Mouse (Mus musculus) monocyte, adult 59 days (primary cell): ENCODE data around the gene Ppm1g. TPM values are rescaled to one million over a fixed set of nuclear protein-coding genes. Genes with fewer than 3 reads are reported as not detected.

Experiments used
- total RNA-seq, 2 experiments: library from RNA; stranded (reverse); gene quantifications; one replicate each; pipeline ENCODE4 v1.2.4; 2023

The Ppm1g gene
- total RNA-seq, result 10 to 100 TPM; 81.2 to 81.7 TPM

GRCm38 (mm10) chr5:31220448-31221303 is at the start of gene Ppm1g:
Gene Ppm1g, minus strand, starts transcription at chr5:31220687.

GRCm38 (mm10) chr5:31251541-31252101 is 31.1 kb upstream of the Ppm1g start, which contains the start of gene Krtcap3:
Gene Krtcap3, plus strand, starts transcription at chr5:31251691.

GRCm38 (mm10) chr5:31240637-31241521 is 20.4 kb upstream of the Ppm1g start, which contains the start of the genes Nrbp1 and Gm9970:
Gene Nrbp1, plus strand, starts transcription at chr5:31240864.
Gene Gm9970, minus strand, starts transcription at chr5:31241232.

GRCm38 (mm10) chr5:31201742-31202590 is 18.5 kb downstream of the Ppm1g start, which contains the start of gene Zfp513:
Gene Zfp513, minus strand, starts transcription at chr5:31202303.

GRCm38 (mm10) chr5:31192939-31193630 is 27.4 kb downstream of the Ppm1g start, which contains the start of the genes Snx17 and Eif2b4:
Gene Snx17, plus strand, starts transcription at chr5:31193227.
Gene Eif2b4, minus strand, starts transcription at chr5:31193430.

GRCm38 (mm10) chr5:31179766-31180630 is 40.5 kb downstream of the Ppm1g start, which contains the start of the genes Gm29609 and Gtf3c2:
Gene Gm29609, minus strand, starts transcription at chr5:31179911.
Gene Gtf3c2, minus strand, starts transcription at chr5:31180144.

GRCm38 (mm10) chr5:31154152-31154553 is 66.3 kb downstream of the Ppm1g start, which contains the start of gene Mpv17:
Gene Mpv17, minus strand, starts transcription at chr5:31154251.

Other genes starting within 250 kb of the Ppm1g start
- gene Atraid, start 172.4 kb downstream of the Ppm1g start, total RNA-seq, result 10 to 100 TPM; 35.0 to 42.6 TPM
- gene Slc5a6, start 171.8 kb downstream of the Ppm1g start, total RNA-seq, result 1 to 10 TPM; 5.9 to 7.9 TPM
- 10 to 100 TPM; 17.6 to 20.7 TPM for gene Cad, start 165.9 kb downstream of the Ppm1g start, total RNA-seq
- not detected for gene Dnajc5g, start 114.4 kb downstream of the Ppm1g start, total RNA-seq
- not detected for gene Slc30a3, start 112.5 kb downstream of the Ppm1g start, total RNA-seq
- gene Trim54, start 104.0 kb downstream of the Ppm1g start, total RNA-seq, result not detected
- gene Ucn, start 81.9 kb downstream of the Ppm1g start, total RNA-seq, result not detected
- gene Mpv17, start 66.4 kb downstream of the Ppm1g start, total RNA-seq, result 10 to 100 TPM; 23.0 to 25.1 TPM
- 1 to 10 TPM; 1.0 to 3.6 TPM for gene Gm29609, start 40.8 kb downstream of the Ppm1g start, total RNA-seq
- gene Gtf3c2, start 40.5 kb downstream of the Ppm1g start, total RNA-seq, result 100 to 1,000 TPM in 1 of 2 experiments, 10 to 100 TPM in 1; 87.8 to 104 TPM
- 10 to 100 TPM; 64.1 to 75.9 TPM for gene Snx17, start 27.5 kb downstream of the Ppm1g start, total RNA-seq
- gene Eif2b4, start 27.3 kb downstream of the Ppm1g start, total RNA-seq, result 10 to 100 TPM; 18.8 to 21.9 TPM
- gene Zfp513, start 18.4 kb downstream of the Ppm1g start, total RNA-seq, result 10 to 100 TPM; 40.5 to 42.8 TPM
- 100 to 1,000 TPM; 178 to 180 TPM for gene Nrbp1, start 20.2 kb upstream of the Ppm1g start, total RNA-seq
- gene Gm9970, start 20.5 kb upstream of the Ppm1g start, total RNA-seq, result not detected
- gene Krtcap3, start 31.0 kb upstream of the Ppm1g start, total RNA-seq, result 10 to 100 TPM in 1 of 2 experiments, 1 to 10 TPM in 1; 7.8 to 10.9 TPM
- gene Ift172, start 70.4 kb upstream of the Ppm1g start, total RNA-seq, result 10 to 100 TPM; 24.1 to 25.1 TPM
- not detected for gene Fndc4, start 75.4 kb upstream of the Ppm1g start, total RNA-seq
- gene Gckr, start 76.8 kb upstream of the Ppm1g start, total RNA-seq, result not detected
- gene Zfp512, start 231.7 kb upstream of the Ppm1g start, total RNA-seq, result 10 to 100 TPM; 13.8 to 15.0 TPM